Mouse (Mus musculus) frontal cortex, postnatal 36 days (tissue): ENCODE results near the gene Ppfia2.

ENCODE experiments used
- DNase-seq, 2 experiments: peaks; one replicate each; pipeline ENCODE4 v3.0.0; 2022; ENCODE audit warnings: low spot score in 2 of 2

Ppfia2 gene

GRCm38 (mm10) chr10:106469855-106470532 lies at the start of gene Ppfia2:
Ppfia2 (plus strand) TSS chr10:106470339.
- DNase-seq = peak; percentile 77 to 83

- peak; percentile 82 to 88 for DNase-seq
Observed at GRCm38 (mm10) chr10:106468956-106469721, 1.0 kb upstream of the Ppfia2 start.

- peak; percentile 16 to 20 for DNase-seq
Observed at GRCm38 (mm10) chr10:106470533-106471205, 530 bp downstream of the Ppfia2 start.

- DNase-seq = peak; percentile 33 to 50
Observed at GRCm38 (mm10) chr10:106509281-106510165, 39.4 kb downstream of the Ppfia2 start.

GRCm38 (mm10) chr10:106566036-106566435 lies 95.9 kb downstream of the Ppfia2 start:
- DNase-seq = no peak

- DNase-seq = no peak
Observed at GRCm38 (mm10) chr10:106585026-106585425, 114.9 kb downstream of the Ppfia2 start.

- peak in 1 of 2 experiments; percentile 53 for DNase-seq
Observed at GRCm38 (mm10) chr10:106585476-106586080, 115.4 kb downstream of the Ppfia2 start.

- DNase-seq = peak in 1 of 2 experiments; percentile 13
Observed at GRCm38 (mm10) chr10:106587817-106588216, 117.7 kb downstream of the Ppfia2 start.

- DNase-seq = no peak
Observed at GRCm38 (mm10) chr10:106590944-106591343, 120.8 kb downstream of the Ppfia2 start.

GRCm38 (mm10) chr10:106596976-106597375 lies 126.8 kb downstream of the Ppfia2 start:
- no peak for DNase-seq

GRCm38 (mm10) chr10:106603319-106603898 lies 133.3 kb downstream of the Ppfia2 start:
- DNase-seq = no peak

GRCm38 (mm10) chr10:106609177-106609981 lies 139.2 kb downstream of the Ppfia2 start:
- no peak for DNase-seq

GRCm38 (mm10) chr10:106610222-106610621 lies 140.1 kb downstream of the Ppfia2 start:
- no peak for DNase-seq

- no peak for DNase-seq
Observed at GRCm38 (mm10) chr10:106618194-106618593, 148.1 kb downstream of the Ppfia2 start.

- no peak for DNase-seq
Observed at GRCm38 (mm10) chr10:106620952-106621351, 150.8 kb downstream of the Ppfia2 start.

- DNase-seq = no peak
Observed at GRCm38 (mm10) chr10:106623342-106623741, 153.2 kb downstream of the Ppfia2 start.

GRCm38 (mm10) chr10:106632171-106632935 lies 162.2 kb downstream of the Ppfia2 start:
- peak; percentile 33 to 64 for DNase-seq

GRCm38 (mm10) chr10:106633898-106634297 lies 163.8 kb downstream of the Ppfia2 start:
- peak; percentile 27 to 31 for DNase-seq

GRCm38 (mm10) chr10:106652276-106652675 lies 182.1 kb downstream of the Ppfia2 start:
- no peak for DNase-seq
